Mouse (Mus musculus): ENCODE results near the gene Zfp451. TPM values are rescaled to one million over a fixed set of nuclear protein-coding genes. Genes with fewer than 3 reads are reported as not detected.
"Not testable (repeated sequence)": the region's sequence is repeated elsewhere in the genome, so short reads cannot be mapped to it uniquely, and the experiment has no call there.

The Zfp451 gene
- polyA plus RNA-seq, 1 experiment from 2014 or later = 43.4 TPM

GRCm38 (mm10) chr1:33754965-33755735 lies 59.2 kb downstream of the Zfp451 start:
- no peaks in the 10 kb centered on the region for H3K27me3 ChIP-seq (replicated peaks; ENCODE audit: control insufficient read depth, insufficient read depth, low read length)
- H3K4me1 ChIP-seq (ENCODE audit: control insufficient read depth, insufficient read depth, low read length) = peaks cover 10% of the 10 kb centered on the region; the same call in 1 of the 2 replicates
- peak; percentile 46 for DNase-seq (ENCODE audit: low spot score)

GRCm38 (mm10) chr1:33754089-33754488 lies 60.3 kb downstream of the Zfp451 start:
- DNase-seq (ENCODE audit: low spot score) (no peak), ATAC-seq (no peak)
- no peak overlapping the region for H3K4me3 ChIP-seq (ENCODE audit: low read depth, low read length)
- H3K9me3 ChIP-seq (replicated peaks; ENCODE audit: control insufficient read depth, low read length) = no peaks in the 10 kb centered on the region
- H3K4me2 ChIP-seq (ENCODE audit: low read length) = no peak overlapping the region
- 94% methylated on average over 17 of the region's 17 CpGs for WGBS
- H3K27me3 ChIP-seq (replicated peaks; ENCODE audit: control insufficient read depth, insufficient read depth, low read length) = no peaks in the 10 kb centered on the region
- no peak overlapping the region for H3K27ac ChIP-seq (ENCODE audit: low read depth, low read length)
- no peak overlapping the region for H3K9ac ChIP-seq (ENCODE audit: low read length)
- peaks cover 10% of the 10 kb centered on the region; the same call in 1 of the 2 replicates for H3K4me1 ChIP-seq (ENCODE audit: control insufficient read depth, insufficient read depth, low read length)
- H3K36me3 ChIP-seq (ENCODE audit: control insufficient read depth, insufficient read depth, low read length) = no peaks in the 10 kb centered on the region

More at GRCm38 (mm10) chr1:33754965-33755735, 59.2 kb downstream of the Zfp451 start:
- H3K4me3 ChIP-seq (ENCODE audit: low read depth, low read length) = no peak overlapping the region
- no peak overlapping the region for H3K27ac ChIP-seq (ENCODE audit: low read depth, low read length)
- no peak for ATAC-seq
- H3K9ac ChIP-seq (ENCODE audit: low read length) = no peak overlapping the region
- no peaks in the 10 kb centered on the region for H3K9me3 ChIP-seq (replicated peaks; ENCODE audit: control insufficient read depth, low read length)
- no peak overlapping the region for H3K4me2 ChIP-seq (ENCODE audit: low read length)
- H3K36me3 ChIP-seq (ENCODE audit: control insufficient read depth, insufficient read depth, low read length) = no peaks in the 10 kb centered on the region
- 64% methylated on average over 21 of the region's 21 CpGs for WGBS

- Histone ChIP-seq H3K4me2 (ENCODE audit: low read length) (no peak overlapping the region), H3K9me3 (replicated peaks; ENCODE audit: control insufficient read depth, low read length) (no peaks in the 10 kb centered on the region), H3K4me1 (ENCODE audit: control insufficient read depth, insufficient read depth, low read length) (peaks cover under 1% of the 10 kb centered on the region; the same call in 1 of the 2 replicates), H3K4me3 (ENCODE audit: low read depth, low read length) (no peak overlapping the region), H3K27me3 (replicated peaks; ENCODE audit: control insufficient read depth, insufficient read depth, low read length) (no peaks in the 10 kb centered on the region), H3K27ac (ENCODE audit: low read depth, low read length) (no peak overlapping the region), H3K9ac (ENCODE audit: low read length) (no peak overlapping the region), H3K36me3 (ENCODE audit: control insufficient read depth, insufficient read depth, low read length) (0 out of 2 replicates have a peak, but pooled peaks cover 3% of the 10 kb centered on the region)
- ATAC-seq (peak; percentile 78), DNase-seq (ENCODE audit: low spot score) (peak; percentile 79)
- WGBS = 69% methylated on average over 10 of the region's 10 CpGs
These were observed 63.1 kb downstream of the Zfp451 start for GRCm38 (mm10) chr1:33751283-33751682.

- not testable (repeated sequence) for H3K36me3 ChIP-seq (ENCODE audit: control insufficient read depth, insufficient read depth, low read length); H3K27ac ChIP-seq (ENCODE audit: low read depth, low read length); DNase-seq (ENCODE audit: low spot score); ATAC-seq; H3K27me3 ChIP-seq (replicated peaks; ENCODE audit: control insufficient read depth, insufficient read depth, low read length); H3K4me2 ChIP-seq (ENCODE audit: low read length); H3K9ac ChIP-seq (ENCODE audit: low read length); H3K4me1 ChIP-seq (ENCODE audit: control insufficient read depth, insufficient read depth, low read length); H3K9me3 ChIP-seq (replicated peaks; ENCODE audit: control insufficient read depth, low read length); H3K4me3 ChIP-seq (ENCODE audit: low read depth, low read length)
- WGBS = 87% methylated on average over 3 of the region's 4 CpGs
These were observed 64.7 kb downstream of the Zfp451 start for GRCm38 (mm10) chr1:33749709-33750108.

GRCm38 (mm10) chr1:33749109-33749508 lies 65.3 kb downstream of the Zfp451 start:
- H3K27me3 ChIP-seq (replicated peaks; ENCODE audit: control insufficient read depth, insufficient read depth, low read length) = no peaks in the 10 kb centered on the region
- no peak overlapping the region for H3K27ac ChIP-seq (ENCODE audit: low read depth, low read length)
- H3K9me3 ChIP-seq (replicated peaks; ENCODE audit: control insufficient read depth, low read length) = no peaks in the 10 kb centered on the region
- 97% methylated on average over 11 of the region's 11 CpGs for WGBS
- 0 out of 2 replicates have a peak, but pooled peaks cover 8% of the 10 kb centered on the region for H3K36me3 ChIP-seq (ENCODE audit: control insufficient read depth, insufficient read depth, low read length)
- no peak for DNase-seq (ENCODE audit: low spot score)
- H3K4me1 ChIP-seq (ENCODE audit: control insufficient read depth, insufficient read depth, low read length) = no peaks in the 10 kb centered on the region
- ATAC-seq = no peak
- no peak overlapping the region for H3K4me3 ChIP-seq (ENCODE audit: low read depth, low read length)
- H3K9ac ChIP-seq (ENCODE audit: low read length) = no peak overlapping the region
- H3K4me2 ChIP-seq (ENCODE audit: low read length) = no peak overlapping the region

GRCm38 (mm10) chr1:33745901-33746300 lies 68.5 kb downstream of the Zfp451 start:
- 97% methylated on average over 4 of the region's 4 CpGs for WGBS
- DNase-seq (ENCODE audit: low spot score) = no peak
- no peak overlapping the region for H3K27ac ChIP-seq (ENCODE audit: low read depth, low read length)
- H3K4me2 ChIP-seq (ENCODE audit: low read length) = no peak overlapping the region
- H3K9ac ChIP-seq (ENCODE audit: low read length) = no peak overlapping the region
- no peak overlapping the region for H3K4me3 ChIP-seq (ENCODE audit: low read depth, low read length)
- no peak for ATAC-seq
- no peaks in the 10 kb centered on the region for H3K9me3 ChIP-seq (replicated peaks; ENCODE audit: control insufficient read depth, low read length)
- no peaks in the 10 kb centered on the region for H3K4me1 ChIP-seq (ENCODE audit: control insufficient read depth, insufficient read depth, low read length)
- peaks cover 20% of the 10 kb centered on the region for H3K36me3 ChIP-seq (ENCODE audit: control insufficient read depth, insufficient read depth, low read length)
- no peaks in the 10 kb centered on the region for H3K27me3 ChIP-seq (replicated peaks; ENCODE audit: control insufficient read depth, insufficient read depth, low read length)

- peaks cover 29% of the 10 kb centered on the region for H3K36me3 ChIP-seq (ENCODE audit: control insufficient read depth, insufficient read depth, low read length)
- not testable (repeated sequence) for H3K4me1 ChIP-seq (ENCODE audit: control insufficient read depth, insufficient read depth, low read length); H3K27ac ChIP-seq (ENCODE audit: low read depth, low read length); DNase-seq (ENCODE audit: low spot score); ATAC-seq; H3K9ac ChIP-seq (ENCODE audit: low read length); H3K4me2 ChIP-seq (ENCODE audit: low read length); H3K27me3 ChIP-seq (replicated peaks; ENCODE audit: control insufficient read depth, insufficient read depth, low read length); H3K4me3 ChIP-seq (ENCODE audit: low read depth, low read length); H3K9me3 ChIP-seq (replicated peaks; ENCODE audit: control insufficient read depth, low read length)
- 96% methylated on average over 8 of the region's 9 CpGs for WGBS
These were observed 69.6 kb downstream of the Zfp451 start for GRCm38 (mm10) chr1:33744815-33745214.

GRCm38 (mm10) chr1:33742903-33743302 lies 71.5 kb downstream of the Zfp451 start:
- ATAC-seq = peak; percentile 25; the same call in 1 of the 2 replicates
- no peaks in the 10 kb centered on the region for H3K27me3 ChIP-seq (replicated peaks; ENCODE audit: control insufficient read depth, insufficient read depth, low read length)
- no peak overlapping the region for H3K27ac ChIP-seq (ENCODE audit: low read depth, low read length)
- H3K9me3 ChIP-seq (replicated peaks; ENCODE audit: control insufficient read depth, low read length) = no peaks in the 10 kb centered on the region
- H3K4me3 ChIP-seq (ENCODE audit: low read depth, low read length) = no peak overlapping the region
- no peaks in the 10 kb centered on the region for H3K4me1 ChIP-seq (ENCODE audit: control insufficient read depth, insufficient read depth, low read length)
- no peak for DNase-seq (ENCODE audit: low spot score)
- peaks cover 45% of the 10 kb centered on the region for H3K36me3 ChIP-seq (ENCODE audit: control insufficient read depth, insufficient read depth, low read length)
- WGBS = 19% methylated on average over 8 of the region's 8 CpGs
- no peak overlapping the region for H3K9ac ChIP-seq (ENCODE audit: low read length)
- H3K4me2 ChIP-seq (ENCODE audit: low read length) = no peak overlapping the region

GRCm38 (mm10) chr1:33739302-33739701 lies 75.1 kb downstream of the Zfp451 start:
- peak; percentile 85 for ATAC-seq
- Histone ChIP-seq H3K27ac (ENCODE audit: low read depth, low read length) (no peak overlapping the region), H3K27me3 (replicated peaks; ENCODE audit: control insufficient read depth, insufficient read depth, low read length) (no peaks in the 10 kb centered on the region), H3K4me3 (ENCODE audit: low read depth, low read length) (no peak overlapping the region), H3K9me3 (replicated peaks; ENCODE audit: control insufficient read depth, low read length) (no peaks in the 10 kb centered on the region), H3K4me2 (ENCODE audit: low read length) (no peak overlapping the region), H3K36me3 (ENCODE audit: control insufficient read depth, insufficient read depth, low read length) (peaks cover 69% of the 10 kb centered on the region), H3K9ac (ENCODE audit: low read length) (no peak overlapping the region), H3K4me1 (ENCODE audit: control insufficient read depth, insufficient read depth, low read length) (no peaks in the 10 kb centered on the region)
- 26% methylated on average over 12 of the region's 12 CpGs for WGBS
- DNase-seq (ENCODE audit: low spot score) = peak; percentile 93
